Mouse (Mus musculus) MEL (cell line): ENCODE measurements at regions not wholly inside any gene's neighbourhood (a gene's known extent, or its start where the extent isn't known, plus 50 kb on each side); places are given as distances from the start of the nearest gene placed in this dataset.

Experiments used
- DNase-seq: peaks from one replicate; pipeline ENCODE4 v3.0.0; 2011; ENCODE audit warnings: low read depth, low spot score
- H3K27ac ChIP-seq: 2 replicates; pipeline ENCODE4 v1.5.1; 2012; ENCODE audit warnings: low read depth, mild to moderate bottlenecking, control low read depth, low read length, moderate library complexity; ENCODE audit not compliant: control insufficient read depth
- H3K27me3 ChIP-seq, 2 experiments: fragments of 150-350 bp in 1 of 2; sonication (generic) in 1 of 2; 2 replicates each; pipeline ENCODE4 v1.6.1; 2012; ENCODE audit warnings: low read length in 2 of 2, mild to moderate bottlenecking in 2 of 2, improper control_type of control experiment in 1 of 2, moderate library complexity in 1 of 2; ENCODE audit not compliant: insufficient read depth in 2 of 2, control insufficient read depth in 1 of 2
- H3K36me3 ChIP-seq, 2 experiments: 2 replicates each; pipeline ENCODE4 v1.6.1; 2012 to 2014; ENCODE audit warnings: low read length in 2 of 2, improper control_type of control experiment in 1 of 2, inconsistent platforms in 1 of 2, mild to moderate bottlenecking in 1 of 2; ENCODE audit not compliant: insufficient read depth in 2 of 2, control insufficient read depth in 1 of 2
- H3K4me1 ChIP-seq, 2 experiments: fragments of 150-350 bp in 1 of 2; sonication (generic) in 1 of 2; 2 replicates each; pipeline ENCODE4 v1.6.1; 2012; ENCODE audit warnings: low read length in 2 of 2, improper control_type of control experiment in 1 of 2, mild to moderate bottlenecking in 1 of 2; ENCODE audit not compliant: insufficient read depth in 2 of 2, control insufficient read depth in 1 of 2
- H3K4me3 ChIP-seq, 2 experiments: fragments of 150-350 bp in 1 of 2; sonication (generic) in 1 of 2; 2 replicates each; pipeline ENCODE4 v1.5.1; 2012; ENCODE audit warnings: low read depth in 2 of 2, low read length in 2 of 2, mild to moderate bottlenecking in 2 of 2, moderate library complexity in 2 of 2, control low read depth in 1 of 2, improper control_type of control experiment in 1 of 2; ENCODE audit not compliant: control insufficient read depth in 1 of 2, insufficient read depth in 1 of 2
- H3K79me2 ChIP-seq: 2 replicates; pipeline ENCODE4 v1.6.1; 2012; ENCODE audit warnings: mild to moderate bottlenecking, low read length, moderate library complexity; ENCODE audit not compliant: control insufficient read depth, poor library complexity, insufficient read depth
- H3K9ac ChIP-seq: 2 replicates; pipeline ENCODE4 v1.6.1; 2012; ENCODE audit warnings: low read depth, mild to moderate bottlenecking, control low read depth, low read length, moderate library complexity; ENCODE audit not compliant: control insufficient read depth, poor library complexity, severe bottlenecking
- H3K9me3 ChIP-seq: fragments of 150-350 bp; sonication (generic); replicated peaks from 2 replicates; pipeline ENCODE4 v1.6.1; 2012; ENCODE audit warnings: mild to moderate bottlenecking, low read length, improper control_type of control experiment, moderate library complexity; ENCODE audit not compliant: insufficient read depth
- CHD2 ChIP-seq: IDR thresholded peaks from 2 replicates; pipeline ENCODE4 v1.6.1; 2011; ENCODE audit warnings: low read length, improper control_type of control experiment
- CTCF ChIP-seq, 3 experiments: IDR thresholded peaks in 2 of 3; conservative IDR thresholded peaks in 1 of 3; 2 replicates each; pipeline ENCODE4 v1.5.1; 2011 to 2012; ENCODE audit warnings: low read length in 3 of 3, low read depth in 2 of 3, mild to moderate bottlenecking in 2 of 3, improper control_type of control experiment in 1 of 3, inconsistent platforms in 1 of 3, mixed read lengths in 1 of 3, moderate library complexity in 1 of 3; ENCODE audit not compliant: control insufficient read depth in 1 of 3, insufficient read depth in 1 of 3, poor library complexity in 1 of 3, severe bottlenecking in 1 of 3
- EP300 ChIP-seq, 2 experiments: IDR thresholded peaks; 2 replicates each; pipeline ENCODE4 v1.6.1; 2011; ENCODE audit warnings: improper control_type of control experiment in 2 of 2, low read length in 2 of 2, low read depth in 1 of 2, mild to moderate bottlenecking in 1 of 2
- HCFC1 ChIP-seq: IDR thresholded peaks from 2 replicates; pipeline ENCODE4 v1.6.1; 2012; ENCODE audit warnings: low read depth, mild to moderate bottlenecking, inconsistent platforms, low read length, improper control_type of control experiment, moderate library complexity
- JUND ChIP-seq: IDR thresholded peaks from 2 replicates; pipeline ENCODE4 v1.6.1; 2011; ENCODE audit warnings: low read depth, mild to moderate bottlenecking, improper control_type of control experiment, low read length
- KAT2A ChIP-seq: conservative IDR thresholded peaks from 2 replicates; pipeline ENCODE4 v1.6.1; 2012; ENCODE audit warnings: low read depth, low read length, improper control_type of control experiment, inconsistent platforms
- MAX ChIP-seq: IDR thresholded peaks from 2 replicates; pipeline ENCODE4 v1.6.1; 2011; ENCODE audit warnings: low read length, improper control_type of control experiment
- MYB ChIP-seq: IDR thresholded peaks from 2 replicates; pipeline ENCODE4 v1.6.1; 2011; ENCODE audit warnings: mild to moderate bottlenecking, low read depth, low read length, improper control_type of control experiment
- MYC ChIP-seq: IDR thresholded peaks from 2 replicates; pipeline ENCODE4 v1.6.1; 2011; ENCODE audit warnings: low read depth, mild to moderate bottlenecking, low read length, improper control_type of control experiment, moderate library complexity
- NRF1 ChIP-seq: IDR thresholded peaks from 2 replicates; pipeline ENCODE4 v1.6.1; 2014; ENCODE audit warnings: low read depth, mild to moderate bottlenecking, inconsistent platforms, low read length, improper control_type of control experiment, moderate library complexity; ENCODE audit not compliant: poor library complexity, insufficient read depth, severe bottlenecking
- POLR2A ChIP-seq, 2 experiments: IDR thresholded peaks; 2 replicates each; pipeline ENCODE4 v1.6.1; 2011 to 2012; ENCODE audit warnings: low read length in 2 of 2, mild to moderate bottlenecking in 2 of 2, control low read depth in 1 of 2, improper control_type of control experiment in 1 of 2, low read depth in 1 of 2, moderate library complexity in 1 of 2; ENCODE audit not compliant: control insufficient read depth in 1 of 2, insufficient read depth in 1 of 2, poor library complexity in 1 of 2
- POLR2AphosphoS5 ChIP-seq: IDR thresholded peaks from 2 replicates; pipeline ENCODE4 v1.6.1; 2012; ENCODE audit warnings: low read depth, borderline replicate concordance, mild to moderate bottlenecking, inconsistent platforms, low read length, moderate library complexity, mixed read lengths
- RAD21 ChIP-seq: IDR thresholded peaks from 2 replicates; pipeline ENCODE4 v1.6.1; 2011; ENCODE audit warnings: mild to moderate bottlenecking, low read depth, low read length, improper control_type of control experiment
- SIN3A ChIP-seq: IDR thresholded peaks from 2 replicates; pipeline ENCODE4 v1.6.1; 2012; ENCODE audit warnings: low read length, improper control_type of control experiment, inconsistent platforms
- ZNF384 ChIP-seq: IDR thresholded peaks from 2 replicates; pipeline ENCODE4 v1.6.1; 2012; ENCODE audit warnings: low read depth, mild to moderate bottlenecking, inconsistent platforms, low read length, improper control_type of control experiment

DNA sequence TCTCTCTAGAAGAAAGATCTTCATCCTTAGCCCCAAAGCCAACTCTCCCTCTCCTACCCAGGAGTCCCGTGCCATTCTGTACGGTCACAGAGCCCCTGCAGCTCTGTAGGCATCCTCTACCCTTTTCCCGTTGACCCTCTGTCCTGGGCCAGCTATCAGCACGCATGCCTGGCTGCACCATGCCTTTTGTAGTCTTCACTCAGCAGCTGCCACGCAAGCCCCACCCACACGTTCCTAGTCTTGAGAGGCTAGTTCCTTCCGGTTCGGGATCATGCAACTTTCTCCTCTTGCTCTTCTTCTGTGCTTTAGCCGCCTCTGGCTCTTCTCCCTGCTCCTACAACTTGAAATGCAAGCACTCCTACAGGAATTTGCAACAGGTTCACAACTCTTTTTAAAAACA is 152.1 kb upstream of the Pgrmc2 start:
- no peak overlapping the region for H3K27ac ChIP-seq
- TF ChIP-seq MAX, result no peak
- TF ChIP-seq NRF1, result 0 out of 2 replicates have a peak, but pooled peaks have one; percentile 8
- TF ChIP-seq KAT2A, result no peak
- TF ChIP-seq ZNF384, result no peak
- no peak for TF ChIP-seq POLR2A (IDR thresholded peaks at IDR 0.05; ENCODE audit: control insufficient read depth in 1 of 2, insufficient read depth in 1 of 2, low read depth in 1 of 2, low read length in 2 of 2, poor library complexity in 1 of 2)
- no peaks in the 10 kb centered on the region for H3K27me3 ChIP-seq
- H3K9ac ChIP-seq, result no peak overlapping the region
- H3K36me3 ChIP-seq, result no peaks in the 10 kb centered on the region
- no peaks in the 10 kb centered on the region for H3K9me3 ChIP-seq
- H3K4me3 ChIP-seq, result no peak overlapping the region
- H3K79me2 ChIP-seq, result no peaks in the 10 kb centered on the region
- no peaks in the 10 kb centered on the region for H3K4me1 ChIP-seq
- DNase-seq, result no peak

- no peaks in the 10 kb centered on the region for H3K36me3 ChIP-seq
- no peak overlapping the region for H3K9ac ChIP-seq
- H3K27ac ChIP-seq, result no peak overlapping the region
- no peak for TF ChIP-seq HCFC1
- no peak for TF ChIP-seq JUND
- TF ChIP-seq CHD2, result no peak
- TF ChIP-seq POLR2AphosphoS5, result no peak
- no peak for TF ChIP-seq EP300 (IDR thresholded peaks at IDR 0.05; ENCODE audit: low read depth in 1 of 2, low read length in 2 of 2)
- TF ChIP-seq MYB, result no peak
- TF ChIP-seq MYC, result no peak
- no peak for TF ChIP-seq CTCF (IDR thresholded peaks at IDR 0.05 in 2 of 3, conservative IDR thresholded peaks at IDR 0.05 in 1 of 3; ENCODE audit: control insufficient read depth in 1 of 3, insufficient read depth in 1 of 3, low read depth in 2 of 3, low read length in 3 of 3, poor library complexity in 1 of 3, severe bottlenecking in 1 of 3)
- H3K4me3 ChIP-seq, result no peak overlapping the region
- no peak for DNase-seq
- no peaks in the 10 kb centered on the region for H3K27me3 ChIP-seq
- no peaks in the 10 kb centered on the region for H3K9me3 ChIP-seq
- no peaks in the 10 kb centered on the region for H3K4me1 ChIP-seq
- no peaks in the 10 kb centered on the region for H3K79me2 ChIP-seq
Observed at GRCm38 (mm10) chr3:41234191-41234590, 151.3 kb upstream of the Pgrmc2 start.

GRCm38 (mm10) chr3:41233439-41233838 is 150.6 kb upstream of the Pgrmc2 start:
- TF ChIP-seq SIN3A (no peak), CTCF (IDR thresholded peaks at IDR 0.05 in 2 of 3, conservative IDR thresholded peaks at IDR 0.05 in 1 of 3; ENCODE audit: control insufficient read depth in 1 of 3, insufficient read depth in 1 of 3, low read depth in 2 of 3, low read length in 3 of 3, poor library complexity in 1 of 3, severe bottlenecking in 1 of 3) (no peak), RAD21 (no peak)
- Histone ChIP-seq H3K27me3 (no peaks in the 10 kb centered on the region), H3K9me3 (no peaks in the 10 kb centered on the region), H3K9ac (no peak overlapping the region), H3K4me1 (no peaks in the 10 kb centered on the region), H3K4me3 (no peak overlapping the region), H3K27ac (no peak overlapping the region), H3K36me3 (no peaks in the 10 kb centered on the region), H3K79me2 (no peaks in the 10 kb centered on the region)
- DNase-seq, result no peak
